Mouse (Mus musculus): ENCODE measurements around the gene Samd4b. TPM values are rescaled to one million over a fixed set of nuclear protein-coding genes. Genes with fewer than 3 reads are reported as not detected.
A peak's percentile ranks its signal among the peaks of the same experiment; 100 is the strongest.
"Not testable (repeated sequence)": the region's sequence is repeated elsewhere in the genome, so short reads cannot be mapped to it uniquely, and the experiment has no call there.

Gene Samd4b
- polyA plus RNA-seq, 1 experiment from 2014 or later = 25.1 TPM

DNA sequence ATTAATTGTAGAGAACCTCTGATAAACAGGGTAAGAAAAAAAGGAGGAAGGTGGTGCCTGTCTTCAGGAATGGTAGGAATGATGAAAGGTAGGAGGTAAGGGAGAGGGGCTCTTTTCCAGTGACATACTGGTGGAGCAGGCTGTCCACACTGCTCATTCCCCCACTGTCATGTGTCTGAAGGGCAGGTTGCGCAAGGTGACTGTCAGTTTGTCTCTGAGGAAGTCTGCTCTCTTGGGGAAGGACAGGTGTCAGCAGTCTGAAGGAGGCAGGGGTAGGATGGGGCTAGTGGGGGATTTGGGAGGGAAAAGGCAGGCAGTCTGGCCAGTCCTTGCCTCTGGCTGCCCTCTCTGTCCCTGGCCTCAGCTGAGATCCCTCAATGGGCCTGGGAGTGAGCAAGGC lies 196.9 kb downstream of the Samd4b start:
- 100% methylated on average over 1 of the region's 1 CpGs for WGBS
- no peak overlapping the region for H3K4me3 ChIP-seq (ENCODE audit: low read depth, low read length)
- H3K27me3 ChIP-seq (ENCODE audit: control insufficient read depth, insufficient read depth, low read length) = no peaks in the 10 kb centered on the region
- no peaks in the 10 kb centered on the region for H3K9me3 ChIP-seq (ENCODE audit: control insufficient read depth, low read length)
- no peak overlapping the region for H3K9ac ChIP-seq (replicated peaks; ENCODE audit: low read depth, low read length)
- no peak overlapping the region for H3K27ac ChIP-seq (ENCODE audit: low read depth, low read length)
- no peak for ATAC-seq (ENCODE audit: low read depth)
- H3K36me3 ChIP-seq (ENCODE audit: control insufficient read depth, insufficient read depth, low read length) = peaks cover 76% of the 10 kb centered on the region
- H3K4me2 ChIP-seq (ENCODE audit: low read depth, low read length) = no peak overlapping the region
- no peaks in the 10 kb centered on the region for H3K4me1 ChIP-seq (ENCODE audit: control insufficient read depth, insufficient read depth, low read length)

DNA sequence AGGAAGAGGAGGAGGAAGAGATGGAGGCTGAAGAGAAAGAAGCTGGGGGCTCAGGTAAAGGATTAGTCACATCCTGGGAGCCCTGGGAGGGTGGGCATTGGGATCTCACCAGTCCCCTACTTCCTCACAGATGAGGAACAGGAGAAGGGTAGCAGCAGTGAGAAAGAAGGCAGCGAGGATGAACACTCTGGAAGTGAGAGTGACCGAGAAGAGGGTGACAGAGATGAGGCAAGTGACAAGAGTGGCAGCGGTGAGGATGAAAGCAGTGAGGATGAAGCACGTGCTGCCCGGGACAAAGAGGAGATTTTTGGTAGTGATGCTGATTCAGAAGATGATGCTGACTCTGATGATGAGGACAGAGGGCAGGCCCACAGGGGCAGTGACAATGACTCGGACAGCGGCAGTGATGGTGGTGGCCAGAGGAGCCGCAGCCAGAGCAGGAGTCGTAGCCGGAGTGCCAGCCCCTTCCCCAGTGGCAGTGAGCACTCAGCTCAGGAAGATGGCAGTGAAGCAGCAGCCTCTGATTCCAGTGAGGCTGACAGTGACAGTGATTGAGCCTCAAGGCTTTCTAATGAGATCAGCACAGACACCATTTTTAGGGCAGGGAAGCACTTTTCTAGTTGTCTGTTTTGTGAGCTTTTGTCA lies 199.1 kb downstream of the Samd4b start:
- Histone ChIP-seq H3K4me1 (ENCODE audit: control insufficient read depth, insufficient read depth, low read length) (no peaks in the 10 kb centered on the region; the same call in 1 of the 2 replicates), H3K9ac (replicated peaks; ENCODE audit: low read depth, low read length) (no peak overlapping the region), H3K9me3 (ENCODE audit: control insufficient read depth, low read length) (no peaks in the 10 kb centered on the region), H3K4me2 (ENCODE audit: low read depth, low read length) (no peak overlapping the region), H3K36me3 (ENCODE audit: control insufficient read depth, insufficient read depth, low read length) (peaks cover 61% of the 10 kb centered on the region), H3K27ac (ENCODE audit: low read depth, low read length) (no peak overlapping the region), H3K4me3 (ENCODE audit: low read depth, low read length) (no peak overlapping the region), H3K27me3 (ENCODE audit: control insufficient read depth, insufficient read depth, low read length) (no peaks in the 10 kb centered on the region)
- ATAC-seq (ENCODE audit: low read depth) = no peak
- 96% methylated on average over 10 of the region's 10 CpGs for WGBS

DNA sequence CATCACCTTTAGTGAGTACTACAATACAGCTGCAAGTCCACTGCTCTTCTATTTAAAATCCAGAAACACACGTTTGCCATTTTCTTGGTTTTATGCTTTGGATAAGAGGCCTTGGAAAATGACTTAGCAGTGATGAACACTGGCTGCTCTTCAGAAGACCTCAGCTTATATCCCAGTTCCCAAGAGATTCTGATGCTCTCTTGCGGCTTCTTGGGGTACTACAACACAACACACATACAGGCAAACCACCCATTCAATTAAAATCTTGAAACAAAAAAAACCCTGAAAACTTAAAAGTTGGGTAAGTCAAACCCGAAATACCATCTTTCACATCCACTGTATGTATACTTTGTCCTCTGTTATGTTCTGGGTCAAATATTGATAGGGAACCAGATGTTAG lies 199.9 kb downstream of the Samd4b start:
- H3K4me1 ChIP-seq (ENCODE audit: control insufficient read depth, insufficient read depth, low read length) = peaks cover 4% of the 10 kb centered on the region
- no peak overlapping the region for H3K9ac ChIP-seq (replicated peaks; ENCODE audit: low read depth, low read length)
- ATAC-seq (ENCODE audit: low read depth) = no peak
- 74% methylated on average over 3 of the region's 3 CpGs for WGBS
- H3K36me3 ChIP-seq (ENCODE audit: control insufficient read depth, insufficient read depth, low read length) = peaks cover 54% of the 10 kb centered on the region
- no peak overlapping the region for H3K4me2 ChIP-seq (ENCODE audit: low read depth, low read length)
- H3K4me3 ChIP-seq (ENCODE audit: low read depth, low read length) = no peak overlapping the region
- H3K27me3 ChIP-seq (ENCODE audit: control insufficient read depth, insufficient read depth, low read length) = no peaks in the 10 kb centered on the region
- no peak overlapping the region for H3K27ac ChIP-seq (ENCODE audit: low read depth, low read length)
- H3K9me3 ChIP-seq (ENCODE audit: control insufficient read depth, low read length) = no peaks in the 10 kb centered on the region

DNA sequence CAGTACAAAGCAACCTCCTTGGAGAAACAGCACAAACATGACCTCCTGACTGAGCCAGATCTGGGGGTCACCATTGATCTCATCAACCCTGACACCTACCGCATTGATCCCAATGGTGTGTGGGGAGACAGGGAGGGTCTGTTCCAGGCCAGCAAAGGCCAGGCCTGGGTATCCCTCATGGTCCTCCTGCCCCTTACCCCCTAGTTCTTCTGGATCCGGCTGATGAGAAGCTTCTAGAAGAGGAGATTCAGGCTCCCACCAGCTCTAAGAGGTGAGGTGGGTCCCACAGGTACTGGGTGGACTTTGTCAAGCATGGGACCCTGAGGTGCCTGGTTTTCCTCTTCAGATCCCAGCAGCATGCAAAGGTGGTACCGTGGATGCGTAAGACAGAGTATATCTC lies 202.5 kb downstream of the Samd4b start:
- Histone ChIP-seq H3K9ac (replicated peaks; ENCODE audit: low read depth, low read length) (no peak overlapping the region), H3K4me1 (ENCODE audit: control insufficient read depth, insufficient read depth, low read length) (peaks cover 9% of the 10 kb centered on the region), H3K27me3 (ENCODE audit: control insufficient read depth, insufficient read depth, low read length) (no peaks in the 10 kb centered on the region), H3K9me3 (ENCODE audit: control insufficient read depth, low read length) (no peaks in the 10 kb centered on the region), H3K4me2 (ENCODE audit: low read depth, low read length) (no peak overlapping the region), H3K36me3 (ENCODE audit: control insufficient read depth, insufficient read depth, low read length) (peaks cover 33% of the 10 kb centered on the region), H3K27ac (ENCODE audit: low read depth, low read length) (no peak overlapping the region), H3K4me3 (ENCODE audit: low read depth, low read length) (no peak overlapping the region)
- 95% methylated on average over 4 of the region's 4 CpGs for WGBS
- ATAC-seq (ENCODE audit: low read depth) = no peak

DNA sequence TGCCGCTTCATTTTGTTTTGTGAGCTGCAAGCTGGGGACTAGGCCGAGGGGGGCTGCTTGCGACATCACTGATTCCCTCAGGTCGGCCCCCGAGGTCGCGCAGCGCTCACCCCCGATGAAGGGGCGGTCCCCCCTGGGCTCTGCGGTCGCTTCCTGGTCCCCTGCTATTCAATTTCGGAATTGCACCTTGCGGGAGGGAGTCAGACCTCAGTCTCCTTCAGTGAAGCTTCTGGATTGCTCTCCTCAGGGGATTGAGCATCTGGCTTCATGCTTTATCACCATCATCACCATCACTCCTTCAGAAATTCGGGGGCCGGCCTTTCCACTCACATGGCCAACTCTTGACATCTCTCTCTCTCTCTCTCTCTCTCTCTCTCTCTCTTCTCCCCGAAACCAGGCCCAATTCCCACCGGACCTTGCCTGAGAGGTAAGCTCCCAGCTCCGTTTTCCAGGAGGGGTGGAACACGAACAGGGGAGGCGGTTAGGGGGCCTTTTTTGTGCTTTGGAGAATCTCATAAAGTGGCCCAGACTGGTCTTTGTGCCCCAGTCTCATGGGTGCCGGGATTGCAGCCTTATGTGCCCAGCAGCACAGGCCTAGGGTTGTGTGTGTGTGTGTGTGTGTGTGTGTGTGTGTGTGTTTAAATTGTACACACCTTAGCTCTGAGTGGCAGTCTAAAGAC lies 204.5 kb downstream of the Samd4b start:
- whole genome bisulfite sequencing = 7% methylated on average over 22 of the region's 22 CpGs
- Histone ChIP-seq H3K27ac (ENCODE audit: low read depth, low read length) (peak overlapping the region; percentile 79), H3K4me2 (ENCODE audit: low read depth, low read length) (peak overlapping the region; percentile 91), H3K4me1 (ENCODE audit: control insufficient read depth, insufficient read depth, low read length) (peaks cover 9% of the 10 kb centered on the region), H3K9me3 (ENCODE audit: control insufficient read depth, low read length) (no peaks in the 10 kb centered on the region), H3K9ac (replicated peaks; ENCODE audit: low read depth, low read length) (peak overlapping the region; percentile 85), H3K27me3 (ENCODE audit: control insufficient read depth, insufficient read depth, low read length) (no peaks in the 10 kb centered on the region), H3K36me3 (ENCODE audit: control insufficient read depth, insufficient read depth, low read length) (peaks cover 40% of the 10 kb centered on the region), H3K4me3 (ENCODE audit: low read depth, low read length) (peak overlapping the region; percentile 95)
- ATAC-seq (ENCODE audit: low read depth) = no peak

DNA sequence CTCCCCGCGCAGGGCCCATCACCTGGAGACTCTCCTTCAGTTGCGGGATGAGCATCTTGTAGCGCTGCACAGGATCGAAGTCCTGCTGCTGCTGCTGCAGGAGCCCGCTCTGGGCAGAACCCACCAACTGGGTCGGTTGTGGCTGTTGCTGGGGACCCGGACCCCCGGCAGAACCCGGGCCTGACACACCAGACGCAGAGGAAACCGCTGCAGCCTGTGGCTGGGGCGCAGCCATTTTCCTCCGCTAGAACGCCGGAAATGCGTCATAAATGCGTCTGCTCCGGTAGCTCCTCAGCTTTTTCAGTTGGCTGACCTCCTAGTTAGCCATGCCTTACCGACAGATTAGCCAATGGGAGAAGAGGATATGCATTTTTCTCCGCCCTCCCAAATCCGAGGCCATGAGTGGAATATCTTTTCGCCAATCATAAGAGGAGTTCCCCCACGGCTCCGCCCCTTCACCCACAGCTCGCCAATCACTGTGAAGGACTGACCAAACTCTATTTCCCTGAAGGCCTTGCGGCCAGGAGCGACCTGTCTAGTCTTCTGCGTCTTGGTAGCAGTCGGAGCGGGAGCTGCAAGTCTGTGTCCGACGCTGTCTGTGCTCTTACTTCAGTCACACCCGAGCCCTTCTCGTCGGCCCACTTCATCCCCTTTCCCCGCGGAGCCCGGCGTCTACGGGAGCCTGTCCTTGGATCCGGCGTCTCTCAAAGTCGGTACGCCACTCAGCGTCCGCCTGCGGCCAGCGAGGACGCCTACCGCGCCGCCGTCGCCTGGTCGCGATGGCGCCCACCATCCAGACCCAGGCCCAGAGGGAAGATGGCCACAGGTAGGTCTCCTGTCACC lies 205.3 kb downstream of the Samd4b start, which contains the start of the genes Med29 and Paf1:
Gene Med29, minus strand, starts transcription at position 280 of the 843 bp plus-strand sequence.
Gene Paf1, plus strand, starts transcription at position 523 of the 843 bp plus-strand sequence.
- Histone ChIP-seq H3K4me2 (ENCODE audit: low read depth, low read length) (peak within 1 kb of the TSS; percentile 91), H3K27ac (ENCODE audit: low read depth, low read length) (peak within 1 kb of the TSS; percentile 79), H3K4me1 (ENCODE audit: control insufficient read depth, insufficient read depth, low read length) (peaks cover 9% of the 10 kb centered on the region), H3K27me3 (ENCODE audit: control insufficient read depth, insufficient read depth, low read length) (no peaks in the 10 kb centered on the region), H3K4me3 (ENCODE audit: low read depth, low read length) (peak within 1 kb of the TSS; percentile 95), H3K9ac (replicated peaks; ENCODE audit: low read depth, low read length) (peak within 1 kb of the TSS; percentile 85), H3K36me3 (ENCODE audit: control insufficient read depth, insufficient read depth, low read length) (peaks cover 34% of the 10 kb centered on the region), H3K9me3 (ENCODE audit: control insufficient read depth, low read length) (no peaks in the 10 kb centered on the region)
- ATAC-seq (ENCODE audit: low read depth) = peak; percentile 98
- under 1% methylated on average over 58 of the region's 58 CpGs for WGBS

DNA sequence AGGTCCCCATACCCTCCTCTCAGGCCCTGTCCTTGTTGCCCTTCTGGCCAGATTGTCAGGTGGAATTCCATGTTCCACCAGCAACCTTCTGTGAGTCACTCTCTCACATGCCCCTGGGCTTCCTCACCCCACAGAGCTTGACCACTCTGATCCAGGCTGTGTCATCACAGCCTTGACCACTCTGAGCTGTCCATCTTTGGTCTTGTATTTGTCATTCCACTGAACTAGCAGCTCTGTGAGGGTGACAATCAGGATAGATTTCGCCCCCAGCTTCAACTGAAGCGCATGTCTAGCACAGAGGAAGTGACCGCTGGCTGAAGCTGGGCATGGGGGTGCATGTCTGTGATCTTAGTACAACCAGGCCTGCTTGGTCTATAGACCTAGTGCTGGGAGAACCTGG lies 207.6 kb downstream of the Samd4b start:
- H3K4me1 ChIP-seq (ENCODE audit: control insufficient read depth, insufficient read depth, low read length) = peaks cover 9% of the 10 kb centered on the region
- no peak overlapping the region for H3K9ac ChIP-seq (replicated peaks; ENCODE audit: low read depth, low read length)
- peaks cover 26% of the 10 kb centered on the region for H3K36me3 ChIP-seq (ENCODE audit: control insufficient read depth, insufficient read depth, low read length)
- H3K4me2 ChIP-seq (ENCODE audit: low read depth, low read length) = no peak overlapping the region
- WGBS = 100% methylated on average over 3 of the region's 3 CpGs
- H3K4me3 ChIP-seq (ENCODE audit: low read depth, low read length) = no peak overlapping the region
- H3K9me3 ChIP-seq (ENCODE audit: control insufficient read depth, low read length) = no peaks in the 10 kb centered on the region
- H3K27ac ChIP-seq (ENCODE audit: low read depth, low read length) = no peak overlapping the region
- ATAC-seq (ENCODE audit: low read depth) = no peak
- no peaks in the 10 kb centered on the region for H3K27me3 ChIP-seq (ENCODE audit: control insufficient read depth, insufficient read depth, low read length)

DNA sequence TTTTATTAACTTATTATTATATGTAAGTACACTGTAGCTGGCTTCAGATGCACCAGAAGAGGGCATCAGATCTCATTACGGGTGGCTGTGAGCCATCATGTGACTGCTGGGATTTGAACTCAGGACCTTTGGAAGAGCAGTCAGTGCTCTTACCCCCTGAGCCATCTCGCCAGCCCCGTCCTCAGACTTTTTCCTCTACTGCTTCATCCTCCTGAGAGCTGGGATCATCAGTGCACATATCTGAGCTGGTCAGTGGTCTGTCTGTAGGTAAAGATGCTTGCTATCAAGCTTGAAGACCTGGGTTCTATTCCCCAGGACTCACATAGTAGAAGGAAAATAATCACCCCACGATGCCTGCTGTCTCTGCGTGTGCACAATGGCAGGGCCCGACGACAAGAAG lies 210.6 kb downstream of the Samd4b start:
- H3K27me3 ChIP-seq (ENCODE audit: control insufficient read depth, insufficient read depth, low read length); H3K4me1 ChIP-seq (ENCODE audit: control insufficient read depth, insufficient read depth, low read length); H3K4me2 ChIP-seq (ENCODE audit: low read depth, low read length); H3K4me3 ChIP-seq (ENCODE audit: low read depth, low read length); H3K9me3 ChIP-seq (ENCODE audit: control insufficient read depth, low read length); H3K9ac ChIP-seq (replicated peaks; ENCODE audit: low read depth, low read length); ATAC-seq (ENCODE audit: low read depth); H3K27ac ChIP-seq (ENCODE audit: low read depth, low read length): not testable (repeated sequence)
- WGBS = 90% methylated on average over 7 of the region's 7 CpGs
- H3K36me3 ChIP-seq (ENCODE audit: control insufficient read depth, insufficient read depth, low read length) = peaks cover 22% of the 10 kb centered on the region

Measured in neural tube, embryonic 14.5 days (tissue).